ENCODE assay signal across 19 mouse cellular contexts in genomic region chr5:7972266-7972665, GRCm38 (mm10). TPM values are rescaled to one million over a fixed set of nuclear protein-coding genes. Genes with fewer than 3 reads are reported as not detected.
"Had no signal": no experiment of that assay in that cellular context is flagged by ENCODE, and none has a peak within 500 bp of the region (broad histone marks: within the 10 kb centered on the region; RNA-seq: fewer than 3 reads in every experiment).

No protein-coding gene starts in this region.

- H3K27ac ChIP-seq: left cerebral cortex, adult 2 months; liver, embryonic 14.5 days; lung, embryonic 15.5 days; midbrain, embryonic 10.5 days; midbrain, embryonic 13.5 days; neural tube, embryonic 13.5 days; stomach, embryonic 15.5 days had no signal

- H3K27me3 ChIP-seq: lung, embryonic 15.5 days; midbrain, embryonic 13.5 days; neural tube, embryonic 13.5 days; stomach, embryonic 15.5 days had no signal

- H3K36me3 ChIP-seq: lung, embryonic 15.5 days; midbrain, embryonic 10.5 days; midbrain, embryonic 13.5 days; neural tube, embryonic 13.5 days; stomach, embryonic 15.5 days had no signal

- DNase-seq: kidney, adult 9 months; layer of hippocampus, postnatal 36 days; lung, adult 18-20 months; lung, postnatal 10 days; lung, postnatal 36 days; retina, postnatal 1 day; right cerebral cortex, postnatal 25 days; spleen, adult 18-20 months; thymus, postnatal 25 days had no signal

- H3K4me1 ChIP-seq: lung, embryonic 15.5 days; midbrain, embryonic 10.5 days; midbrain, embryonic 13.5 days; neural tube, embryonic 13.5 days; stomach, embryonic 15.5 days had no signal

- H3K4me3 ChIP-seq: left cerebral cortex, adult 2 months; lung, embryonic 15.5 days; megakaryocyte, embryonic 14.5 days; midbrain, embryonic 10.5 days; midbrain, embryonic 13.5 days; myocyte; neural tube, embryonic 13.5 days; stomach, embryonic 15.5 days had no signal

RNA-seq across cellular contexts. Expression of gene Steap4, which starts 12.0 kb away (rescaled TPM):
- total RNA-seq: monocyte, adult 5-6 weeks had no signal
- polyA plus RNA-seq: myocyte had no signal
